Mouse (Mus musculus) adrenal gland (tissue): Measurements from ENCODE around the gene Mras.

ENCODE experiments used
- intact Hi-C: fragments of 180-260 bp; cut with DNase I; formaldehyde crosslinking; loops from one replicate; pipeline ENCODE4 v1.15.1; 2025

Mras gene

GRCm38 (mm10) chr9:99376591-99377418 is 60.4 kb downstream of the Mras start:
- intact Hi-C loops = loop anchor here (2.0 to 10.0 kb wide), 4 partner anchors 75 to 392 kb away; partner anchors contain the start of genes Cep70, Faim and Nme9

- intact Hi-C loops = no loop called here
Measured at GRCm38 (mm10) chr9:99368431-99368830, 68.8 kb downstream of the Mras start.

- intact Hi-C loops = no loop called here
Measured at GRCm38 (mm10) chr9:99365906-99366305, 71.3 kb downstream of the Mras start.

DNA sequence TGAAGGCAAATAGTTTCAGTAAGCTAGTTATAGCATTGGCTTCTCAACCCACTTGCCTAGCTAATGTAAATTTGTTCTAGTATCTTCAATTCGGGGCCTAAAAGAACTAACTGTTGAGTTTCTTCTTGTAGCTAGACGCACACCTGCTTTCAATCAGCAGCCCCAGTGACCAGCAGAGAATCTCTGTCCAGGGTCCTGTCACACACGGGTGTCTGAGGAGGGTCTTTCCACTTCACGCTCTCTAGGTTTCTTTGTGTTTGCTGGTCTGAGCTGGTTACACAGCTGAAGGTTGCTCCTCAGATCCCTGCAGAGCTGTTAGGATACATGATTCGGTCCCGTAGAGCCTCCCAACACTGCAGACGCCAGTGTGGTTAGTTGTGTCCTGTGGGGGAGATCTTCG is 74.1 kb downstream of the Mras start:
- intact Hi-C loops = no loop called here

GRCm38 (mm10) chr9:99361946-99362345 is 75.2 kb downstream of the Mras start:
- intact Hi-C loops = no loop called here

DNA sequence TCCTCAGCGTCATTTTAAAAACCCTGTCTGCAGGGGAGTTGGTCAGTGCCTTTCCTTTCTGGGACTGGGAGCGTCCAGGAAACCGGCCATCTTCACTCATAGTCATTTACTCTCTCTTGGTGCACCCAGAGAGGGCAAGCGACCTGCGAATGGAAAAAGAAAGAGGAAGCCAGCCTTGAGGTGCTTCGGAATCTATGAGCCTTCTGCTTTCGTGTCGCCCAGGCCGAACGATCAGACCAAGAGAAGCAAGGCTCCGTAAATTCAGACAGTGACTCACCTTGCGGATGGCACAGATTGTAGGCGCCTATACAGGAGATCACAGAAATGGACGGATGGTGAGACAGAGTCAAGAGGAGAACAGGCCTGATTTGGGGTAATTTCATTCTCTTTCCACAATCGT is 78.2 kb downstream of the Mras start:
- intact Hi-C loops = no loop called here

DNA sequence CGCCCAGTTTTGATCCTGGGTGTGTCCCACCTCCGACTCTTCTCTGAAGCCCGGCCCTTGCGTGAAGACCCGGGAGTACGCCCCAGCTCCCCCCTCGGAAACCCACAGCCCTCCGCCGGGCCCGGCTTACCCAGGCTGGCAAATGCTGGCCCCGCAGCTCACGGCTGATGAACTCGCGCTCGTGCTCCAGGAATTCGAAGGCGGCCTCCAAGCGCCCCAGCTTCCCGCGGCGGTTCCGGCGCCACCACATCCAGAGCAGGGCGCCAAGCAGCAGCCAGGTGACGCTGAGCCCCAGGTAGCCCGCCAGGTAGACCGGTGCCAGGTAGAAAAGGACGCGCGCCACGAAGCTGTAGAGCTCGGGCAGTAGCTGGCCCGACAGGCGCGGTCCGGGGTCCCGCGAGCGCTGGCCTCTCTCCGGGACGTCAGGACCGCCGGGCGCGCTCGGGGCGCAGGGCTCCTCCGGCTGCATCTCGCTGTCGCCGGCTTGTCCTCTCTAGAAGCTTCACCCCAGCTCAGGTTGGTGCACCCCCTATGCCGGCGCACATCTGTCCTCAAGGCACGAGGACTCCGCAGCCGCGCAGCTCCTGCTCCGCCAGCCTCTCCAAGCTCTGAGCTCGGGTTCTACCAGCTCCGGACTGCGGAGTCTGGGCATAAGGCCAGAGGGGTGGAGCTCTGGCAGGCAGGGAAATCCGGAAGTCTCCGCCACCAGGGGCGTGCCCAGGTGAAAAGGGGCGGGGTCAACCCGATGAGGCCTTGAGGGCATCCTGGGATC is 79.1 kb downstream of the Mras start, which contains the start of gene Esyt3:
Gene Esyt3, minus strand, starts transcription at position 637 of the 772 bp plus-strand sequence.
- intact Hi-C loops = no loop called here

- intact Hi-C loops = no loop called here
Measured at GRCm38 (mm10) chr9:99357561-99357920, 79.6 kb downstream of the Mras start.

DNA sequence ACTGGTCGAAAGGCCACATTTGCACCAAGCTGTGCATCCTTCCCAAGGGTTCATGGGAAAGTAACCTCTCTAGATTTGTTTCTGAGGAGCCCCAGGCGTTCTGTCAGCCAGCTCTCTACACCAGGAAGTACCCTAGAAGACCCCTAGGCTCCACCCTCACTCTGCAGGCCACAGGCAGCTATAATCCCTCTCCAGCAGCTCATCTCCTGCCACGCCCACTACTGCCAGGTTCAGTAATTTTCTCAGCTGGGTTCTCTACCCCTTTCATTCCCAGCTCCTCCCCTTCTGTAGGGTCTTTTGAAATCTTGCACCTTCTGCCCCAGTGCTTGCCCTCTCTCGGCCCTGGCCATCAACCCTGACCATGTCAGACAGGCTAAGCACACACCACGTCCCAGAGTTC is 81.2 kb downstream of the Mras start:
- intact Hi-C loops = no loop called here

DNA sequence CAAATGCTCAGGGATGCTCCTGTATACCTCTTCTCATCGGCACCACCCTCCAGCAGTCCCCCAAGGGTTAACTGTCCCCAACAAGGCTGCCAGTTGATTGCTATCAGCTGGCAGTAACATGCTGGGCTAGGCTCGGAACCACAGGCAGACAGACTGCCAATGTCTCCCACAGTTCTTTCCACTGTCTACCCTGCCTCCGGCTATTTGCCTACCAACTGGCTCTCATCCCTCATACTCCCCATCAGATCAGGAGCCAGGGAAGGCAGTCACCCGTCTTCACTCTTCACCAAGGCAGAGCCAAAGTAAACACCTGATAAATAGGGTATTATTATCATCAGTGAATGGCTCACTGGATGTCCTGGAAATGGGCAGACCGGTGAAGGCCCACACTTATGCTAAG is 82.4 kb downstream of the Mras start:
- intact Hi-C loops = no loop called here

GRCm38 (mm10) chr9:99353390-99353789 is 83.8 kb downstream of the Mras start:
- intact Hi-C loops = no loop called here

- intact Hi-C loops = no loop called here
Measured at GRCm38 (mm10) chr9:99352964-99353363, 84.2 kb downstream of the Mras start.

GRCm38 (mm10) chr9:99345351-99345792 is 91.8 kb downstream of the Mras start:
- intact Hi-C loops = no loop called here

GRCm38 (mm10) chr9:99341600-99341999 is 95.6 kb downstream of the Mras start:
- intact Hi-C loops = no loop called here

- intact Hi-C loops = no loop called here
Measured at GRCm38 (mm10) chr9:99340126-99340525, 97.1 kb downstream of the Mras start.

DNA sequence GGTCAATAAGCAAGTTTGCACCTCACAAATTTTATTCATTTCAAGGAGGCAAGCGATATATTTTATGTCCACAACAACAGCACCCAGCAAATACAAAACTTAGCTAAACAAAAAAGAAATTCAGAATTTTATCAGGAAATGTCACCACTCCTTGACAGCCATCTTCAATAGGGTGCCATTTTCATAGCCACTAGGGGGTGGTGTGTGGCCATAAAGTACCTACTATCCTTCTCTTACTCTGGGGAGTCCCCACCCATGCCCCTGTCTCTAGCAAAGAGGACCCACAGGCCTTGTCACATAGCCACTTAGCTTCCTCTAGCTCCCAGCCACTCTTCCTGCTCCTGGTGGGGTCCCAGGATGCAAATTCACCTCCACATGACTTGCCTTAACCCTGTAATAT is 98.0 kb downstream of the Mras start:
- intact Hi-C loops = no loop called here

DNA sequence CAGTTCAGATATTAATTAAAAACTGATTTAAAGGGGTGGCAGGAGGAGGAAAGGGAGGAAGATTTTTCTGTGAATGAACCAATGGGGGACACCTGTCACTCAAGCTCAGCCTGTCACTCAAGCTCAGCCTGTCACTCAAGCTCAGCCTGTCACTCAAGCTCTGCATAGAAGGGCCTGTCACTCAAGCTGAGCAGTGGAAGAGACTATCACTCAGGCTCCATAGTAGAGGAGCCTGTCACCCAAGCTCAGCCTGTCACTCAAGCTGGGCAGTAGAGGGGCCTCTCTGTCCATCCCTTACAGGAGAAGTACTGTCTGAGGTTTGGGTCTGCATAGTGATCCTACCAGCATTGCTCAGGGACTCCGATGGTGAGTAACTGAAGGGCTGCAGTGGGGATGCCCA is 98.9 kb downstream of the Mras start:
- intact Hi-C loops = no loop called here

DNA sequence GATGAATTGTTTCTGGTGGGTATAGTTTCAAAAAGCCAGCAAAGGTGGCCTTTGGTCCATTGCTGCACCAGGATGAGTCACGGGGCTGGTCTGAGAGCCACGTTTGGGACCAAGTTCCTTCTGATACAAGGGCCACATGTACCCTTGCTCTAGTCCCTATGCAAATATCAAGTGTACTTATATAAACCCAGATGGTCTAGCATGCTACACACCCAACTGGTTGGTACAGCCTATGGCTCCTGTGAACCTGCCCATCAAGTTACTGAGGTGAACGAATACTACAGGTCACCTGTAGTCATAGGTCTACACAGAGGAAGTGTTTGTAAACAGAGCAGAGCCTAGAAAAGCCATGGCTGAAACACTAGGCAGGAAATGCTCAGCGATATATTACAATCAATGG is 100.6 kb downstream of the Mras start:
- intact Hi-C loops = no loop called here
